Mouse (Mus musculus) cerebellum, adult 2 months (tissue): Measurements from ENCODE around the gene Zfyve28.

Experiments used
- CTCF ChIP-seq: fragments of 200-500 bp; IDR thresholded peaks from 2 replicates; pipeline ENCODE4 v1.5.1; 2011; ENCODE audit warnings: low read depth, mild to moderate bottlenecking, control low read depth, low read length, moderate library complexity, borderline replicate concordance; ENCODE audit not compliant: insufficient read depth
- POLR2A ChIP-seq: fragments of 200-500 bp; IDR thresholded peaks from 2 replicates; pipeline ENCODE4 v1.6.1; 2011; ENCODE audit warnings: low read length, control low read depth, borderline replicate concordance; ENCODE audit not compliant: insufficient read depth

DNA sequence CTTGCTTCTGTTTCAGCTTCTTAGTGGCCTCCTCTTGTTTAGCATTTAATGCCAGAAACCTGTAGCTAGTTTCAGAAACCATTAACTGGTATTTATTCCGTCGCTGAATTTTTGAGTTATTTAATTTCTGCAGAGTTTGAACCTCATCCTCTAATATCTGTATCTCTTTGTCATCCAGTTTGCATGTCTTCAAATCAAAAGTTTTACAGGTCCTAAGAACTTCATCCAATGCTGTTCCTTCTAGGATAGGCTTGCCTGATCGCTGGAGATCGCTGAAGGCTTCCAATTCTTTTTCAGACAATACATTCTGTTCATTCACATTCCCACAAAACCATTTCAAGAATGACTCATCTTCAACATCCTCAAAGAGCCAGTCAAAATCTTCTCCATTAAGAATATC lies 120.4 kb downstream of the Zfyve28 start:
- TF ChIP-seq CTCF: no peak
- TF ChIP-seq POLR2A: no peak
